Mouse (Mus musculus) lung, adult 2 months (tissue): ENCODE results near the gene Gtf2ird1. TPM values are rescaled to one million over a fixed set of nuclear protein-coding genes. Genes with fewer than 3 reads are reported as not detected.

Source experiments
- DNase-seq: peaks from one replicate; pipeline ENCODE4 v3.0.0; 2022
- H3K4me1 ChIP-seq: fragments of 200-500 bp; 2 replicates; pipeline ENCODE4 v1.6.1; 2011; ENCODE audit warnings: low read length; ENCODE audit not compliant: control insufficient read depth, insufficient read depth
- H3K4me3 ChIP-seq: fragments of 200-500 bp; replicated peaks from 2 replicates; pipeline ENCODE3; 2011; ENCODE audit warnings: low read depth, mild to moderate bottlenecking, control low read depth, low read length; ENCODE audit errors: extremely low read depth
- CTCF ChIP-seq: fragments of 200-500 bp; IDR thresholded peaks from 2 replicates; pipeline ENCODE4 v1.5.1; 2011; ENCODE audit warnings: mild to moderate bottlenecking, low read length, control low read depth; ENCODE audit not compliant: insufficient read depth
- POLR2A ChIP-seq: fragments of 200-500 bp; IDR thresholded peaks from 2 replicates; pipeline ENCODE4 v1.6.1; 2011; ENCODE audit warnings: low read depth, mild to moderate bottlenecking, control low read depth, low read length, borderline replicate concordance; ENCODE audit errors: extremely low read depth
- WGBS: fragments of 180-500 bp; shearing (Covaris S2); methylation state at CpG from one replicate; pipeline ENCODE4 v1.1.7; 2018; 5-methylcytosine and 5-hydroxymethylcytosine counted together
- polyA plus RNA-seq: library from polyadenylated mRNA; depleted of rRNA; stranded (reverse); fragments of >200 nt; gene quantifications from 2 replicates; pipeline ENCODE4 v1.2.3, GENCODE M21; 2012

The Gtf2ird1 gene
- polyA plus RNA-seq, 1 experiment = 23.4 TPM

- WGBS = 57% methylated on average over 8 of the region's 8 CpGs
- no peak for TF ChIP-seq CTCF
- no peak for TF ChIP-seq POLR2A
- Histone ChIP-seq H3K4me3 (no peak overlapping the region), H3K4me1 (no peaks in the 10 kb centered on the region; the same call in 1 of the 2 replicates)
- no peak for DNase-seq
Measured at GRCm38 (mm10) chr5:134332743-134333142, 123.8 kb downstream of the Gtf2ird1 start.

- Histone ChIP-seq H3K4me3 (no peak overlapping the region), H3K4me1 (no peaks in the 10 kb centered on the region; the same call in 1 of the 2 replicates)
- TF ChIP-seq CTCF (no peak), POLR2A (no peak)
- no peak for DNase-seq
- WGBS = 76% methylated on average over 2 of the region's 2 CpGs
Measured at GRCm38 (mm10) chr5:134330082-134330481, 126.4 kb downstream of the Gtf2ird1 start.

- Histone ChIP-seq H3K4me3 (no peak overlapping the region), H3K4me1 (no peaks in the 10 kb centered on the region; the same call in 1 of the 2 replicates)
- TF ChIP-seq CTCF (no peak), POLR2A (no peak)
- no peak for DNase-seq
- 45% methylated on average over 4 of the region's 4 CpGs for WGBS
Measured at GRCm38 (mm10) chr5:134329311-134329710, 127.2 kb downstream of the Gtf2ird1 start.

- DNase-seq = no peak
- Histone ChIP-seq H3K4me3 (no peak overlapping the region), H3K4me1 (no peaks in the 10 kb centered on the region; the same call in 1 of the 2 replicates)
- TF ChIP-seq POLR2A (no peak), CTCF (no peak)
- 76% methylated on average over 6 of the region's 6 CpGs for WGBS
Measured at GRCm38 (mm10) chr5:134328482-134329001, 128.0 kb downstream of the Gtf2ird1 start.

GRCm38 (mm10) chr5:134325856-134326566, 130.5 kb downstream of the Gtf2ird1 start:
- Histone ChIP-seq H3K4me3 (no peak overlapping the region), H3K4me1 (peaks cover 2% of the 10 kb centered on the region; the same call in 1 of the 2 replicates)
- no peak for DNase-seq
- 43% methylated on average over 13 of the region's 13 CpGs for WGBS
- TF ChIP-seq POLR2A (no peak), CTCF (no peak)

GRCm38 (mm10) chr5:134323869-134324268, 132.6 kb downstream of the Gtf2ird1 start:
- no peak for DNase-seq
- Histone ChIP-seq H3K4me1 (peaks cover 2% of the 10 kb centered on the region; the same call in 1 of the 2 replicates), H3K4me3 (no peak overlapping the region)
- no peak for TF ChIP-seq CTCF
- no peak for TF ChIP-seq POLR2A
- WGBS = 41% methylated on average over 2 of the region's 2 CpGs

GRCm38 (mm10) chr5:134323311-134323710, 133.2 kb downstream of the Gtf2ird1 start:
- no peak overlapping the region for H3K4me3 ChIP-seq
- TF ChIP-seq CTCF = no peak
- no peak for TF ChIP-seq POLR2A
- WGBS = 61% methylated on average over 13 of the region's 13 CpGs
- peaks cover 2% of the 10 kb centered on the region; the same call in 1 of the 2 replicates for H3K4me1 ChIP-seq
- DNase-seq = no peak

GRCm38 (mm10) chr5:134322355-134322754, 134.2 kb downstream of the Gtf2ird1 start:
- DNase-seq = no peak
- H3K4me1 ChIP-seq = peaks cover 2% of the 10 kb centered on the region; the same call in 1 of the 2 replicates
- no peak overlapping the region for H3K4me3 ChIP-seq
- WGBS = 77% methylated on average over 13 of the region's 13 CpGs
- TF ChIP-seq CTCF (no peak), POLR2A (no peak)

- TF ChIP-seq POLR2A (no peak), CTCF (no peak)
- DNase-seq = no peak
- no peak overlapping the region for H3K4me3 ChIP-seq
- peaks cover 2% of the 10 kb centered on the region; the same call in 1 of the 2 replicates for H3K4me1 ChIP-seq
- WGBS = 71% methylated on average over 7 of the region's 7 CpGs
Measured at GRCm38 (mm10) chr5:134321699-134322098, 134.8 kb downstream of the Gtf2ird1 start.

GRCm38 (mm10) chr5:134318903-134319302, 137.6 kb downstream of the Gtf2ird1 start:
- WGBS = 83% methylated on average over 6 of the region's 6 CpGs
- no peak for TF ChIP-seq POLR2A
- no peak for TF ChIP-seq CTCF
- peaks cover 2% of the 10 kb centered on the region; the same call in 1 of the 2 replicates for H3K4me1 ChIP-seq
- DNase-seq = no peak
- H3K4me3 ChIP-seq = no peak overlapping the region
